Mouse (Mus musculus) megakaryocyte, embryonic 14.5 days (primary cell): ENCODE measurements around the gene Gskip.

ENCODE experiments used
- FLI1 ChIP-seq: IDR thresholded peaks from 2 replicates; pipeline ENCODE4 v1.6.1; 2012; ENCODE audit warnings: low read length, inconsistent platforms, mixed read lengths
- GATA1 ChIP-seq: IDR thresholded peaks from 3 replicates; pipeline ENCODE4 v1.6.1; 2012; ENCODE audit warnings: mixed read lengths, low read length, inconsistent platforms, borderline replicate concordance

DNA sequence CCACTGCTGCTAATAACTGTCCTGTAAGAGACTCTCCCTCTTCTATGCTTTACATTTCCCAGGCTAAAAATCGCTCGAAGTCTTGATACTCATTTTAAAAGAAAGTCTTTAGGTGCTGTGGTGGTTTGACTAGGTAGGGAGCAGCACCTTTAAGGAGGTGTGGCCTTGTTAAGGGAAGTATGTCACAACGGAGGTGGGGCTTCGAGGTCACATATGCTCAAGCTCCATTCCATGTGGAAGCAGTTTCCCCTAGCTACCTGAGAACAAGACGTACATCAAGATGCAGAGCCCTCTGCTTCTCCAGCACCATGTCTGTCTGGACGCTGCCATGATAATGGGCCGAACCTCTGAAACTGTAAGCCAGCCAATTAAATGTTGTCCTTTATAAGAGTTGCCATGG, 6.4 kb upstream of the Gskip start:
- no peak for TF ChIP-seq GATA1
- no peak for TF ChIP-seq FLI1
